Mouse (Mus musculus) kidney, postnatal 10 days (tissue): ENCODE measurements at regions not wholly inside any gene's neighbourhood (a gene's known extent, or its start where the extent isn't known, plus 50 kb on each side); places are given as distances from the start of the nearest gene placed in this dataset.

ENCODE experiments used
- DNase-seq: peaks from one replicate; pipeline ENCODE4 v3.0.0; 2021; ENCODE audit warnings: mixed read lengths

DNA sequence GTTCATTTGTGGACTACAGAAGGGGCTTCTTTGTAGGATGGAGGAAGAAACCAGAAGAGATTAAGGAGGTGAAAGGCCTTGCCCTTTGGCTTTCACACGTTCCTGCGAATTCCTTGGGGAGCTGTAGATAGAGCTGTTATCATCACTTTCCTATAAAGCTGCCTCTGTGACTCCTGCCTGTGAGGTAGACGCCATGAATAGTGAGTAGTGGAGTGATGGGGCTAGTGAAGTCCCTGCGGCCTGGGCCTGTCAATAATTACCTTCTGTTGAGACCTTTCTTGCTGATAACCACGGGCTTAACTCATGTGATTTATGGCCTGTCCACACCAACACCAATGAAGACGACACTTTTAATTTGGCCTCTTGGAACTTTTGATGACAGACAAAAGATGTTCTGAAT lies 146.0 kb upstream of the Ednra start:
- no peak for DNase-seq

DNA sequence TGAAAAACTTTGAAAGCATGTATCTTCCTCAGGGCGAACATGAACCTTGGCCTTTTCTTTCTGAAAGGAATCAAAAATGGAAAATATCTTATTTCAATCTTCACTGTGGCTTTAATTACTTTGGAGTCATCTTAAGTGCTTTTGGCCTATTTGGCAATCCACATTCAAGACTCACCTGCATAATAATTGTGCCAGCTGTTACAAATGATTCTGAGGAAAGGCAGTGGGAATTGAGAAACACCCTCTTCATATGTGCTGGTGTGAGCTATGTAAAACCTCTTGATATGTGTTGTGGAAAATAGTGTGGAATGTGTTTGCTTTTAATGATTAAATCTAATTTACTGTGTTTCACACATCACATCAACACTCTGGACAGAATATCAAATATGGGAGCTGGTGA lies 148.5 kb upstream of the Ednra start:
- DNase-seq = no peak

DNA sequence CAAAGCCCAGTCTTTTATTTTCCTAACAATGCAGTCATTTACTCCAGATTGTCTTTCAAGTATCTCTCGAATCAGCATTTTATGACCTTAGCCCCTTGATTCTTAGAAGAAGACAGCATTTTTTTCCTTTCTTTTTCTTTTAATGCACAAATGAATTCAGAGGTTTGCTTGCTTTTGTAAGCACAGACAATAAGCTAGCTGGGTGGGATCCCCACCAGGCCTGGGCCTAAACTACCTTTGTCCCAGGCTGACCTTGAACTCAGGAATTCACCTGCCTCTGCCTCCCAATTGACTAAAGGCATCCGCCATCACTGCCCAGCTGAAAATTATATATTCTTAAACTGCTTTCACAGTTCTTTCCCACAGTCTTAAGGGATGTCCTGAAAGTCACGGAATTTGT lies 195.5 kb upstream of the Ednra start:
- no peak for DNase-seq

DNA sequence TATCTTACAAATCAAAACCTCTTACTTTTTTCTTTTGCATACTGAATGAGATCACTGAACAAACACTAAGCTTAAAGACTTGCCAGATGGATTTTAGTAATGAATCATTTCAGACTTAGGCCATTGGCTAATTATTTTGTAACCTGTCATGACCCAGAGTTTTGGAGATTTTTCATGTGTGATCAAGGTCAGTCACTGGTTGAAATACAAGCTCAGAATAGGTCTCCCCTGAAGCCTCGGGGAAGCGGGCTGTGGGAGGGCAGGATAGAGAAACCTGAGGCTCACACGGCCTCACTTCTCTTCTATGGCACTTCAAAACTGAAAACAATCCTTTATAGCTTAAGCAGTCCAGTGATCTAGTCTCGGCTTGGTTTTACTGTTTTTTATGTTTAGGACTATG lies 197.6 kb upstream of the Ednra start:
- no peak for DNase-seq

DNA sequence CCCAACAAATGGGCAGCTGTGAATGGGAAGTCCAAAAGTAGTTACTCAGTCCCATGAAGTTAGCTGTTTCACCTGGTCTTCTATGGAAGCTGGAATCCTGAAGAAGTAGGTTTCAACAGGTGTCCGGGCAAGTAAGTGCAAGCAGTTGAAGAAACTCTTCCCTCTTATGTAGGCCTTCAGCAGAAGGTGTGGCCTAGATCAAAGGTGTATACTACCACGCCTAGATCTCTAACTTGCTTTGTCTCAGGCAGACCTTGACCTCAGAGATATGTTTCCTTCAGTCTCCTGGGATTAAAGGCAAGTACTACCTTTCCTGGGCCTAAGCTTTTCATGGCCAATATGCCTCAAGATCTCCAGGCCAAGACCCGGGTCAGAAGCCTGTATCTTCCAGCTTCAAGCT lies 223.4 kb upstream of the Ednra start:
- DNase-seq = no peak

DNA sequence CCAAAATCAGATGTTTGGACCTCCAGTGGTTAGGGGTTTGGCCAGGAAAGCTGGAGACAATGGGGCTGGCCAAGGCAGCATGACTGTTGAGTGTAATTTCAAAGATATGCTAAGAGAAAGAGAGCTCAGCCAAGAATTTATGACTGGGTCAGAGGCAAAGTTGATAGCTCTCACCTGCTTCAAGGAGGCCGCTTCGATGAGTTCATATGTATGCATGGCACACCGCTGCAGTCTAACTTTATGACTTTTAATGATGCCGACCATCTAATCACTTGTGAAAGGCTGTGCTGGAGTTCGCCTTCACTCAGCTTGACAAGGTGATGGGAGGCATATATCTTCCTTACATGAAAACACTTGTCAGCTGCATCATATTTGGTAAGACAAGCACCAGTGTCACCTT lies 225.4 kb upstream of the Ednra start:
- DNase-seq = no peak

DNA sequence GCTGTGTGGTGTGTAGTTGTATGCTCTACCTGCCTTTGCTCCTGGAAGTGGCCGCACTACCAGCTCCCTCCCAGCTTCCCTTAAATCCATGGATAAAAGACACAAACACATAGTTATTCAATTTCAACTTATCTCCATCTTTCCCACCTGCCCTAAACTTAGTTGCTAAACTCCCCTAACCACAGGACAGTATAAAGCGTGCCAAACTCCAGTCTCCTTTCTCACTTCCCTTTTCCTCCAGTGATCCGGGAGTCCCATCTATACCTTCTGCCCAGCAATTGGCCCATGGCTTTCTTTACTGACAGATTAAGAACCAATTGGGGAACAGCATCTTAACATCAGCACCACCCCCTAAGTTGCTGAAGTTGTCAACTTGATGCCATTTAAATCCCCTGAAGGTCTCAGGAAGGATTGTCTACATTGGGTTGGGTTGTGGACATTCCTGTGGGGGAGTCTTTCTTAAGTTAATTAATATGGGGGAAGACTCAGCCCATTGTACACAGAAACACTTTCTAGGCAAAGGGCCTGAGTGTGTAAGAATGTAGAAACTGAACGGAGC lies 234.6 kb upstream of the Ednra start:
- DNase-seq = no peak

DNA sequence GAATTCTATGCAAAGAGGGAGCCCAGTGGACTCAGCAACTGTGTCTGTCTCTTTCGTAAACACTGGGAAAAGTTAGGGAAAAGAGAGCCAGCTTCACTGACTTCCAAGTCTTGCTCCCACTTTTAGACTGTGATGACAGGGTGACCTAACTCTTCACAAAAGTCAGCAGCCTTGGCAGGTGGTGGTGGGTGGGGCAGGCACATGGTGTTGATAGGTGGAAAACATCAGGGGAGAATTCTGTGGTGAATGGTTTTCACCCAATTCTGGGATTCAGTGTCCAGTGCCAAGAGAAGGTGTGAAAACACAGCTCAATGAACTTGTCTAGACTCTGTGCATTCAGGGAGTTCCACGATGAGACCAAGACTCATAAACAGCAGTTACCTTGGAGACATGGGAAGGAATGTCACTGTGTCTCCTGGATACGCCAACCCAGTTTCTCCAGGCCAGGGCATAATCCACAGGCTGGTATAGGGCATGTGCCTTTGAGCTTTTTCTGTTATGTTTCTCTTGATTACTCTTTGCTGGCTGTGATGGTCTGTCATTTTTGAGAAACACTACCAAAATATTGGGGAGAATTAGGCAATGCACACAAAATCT lies 238.9 kb upstream of the Ednra start:
- no peak for DNase-seq

DNA sequence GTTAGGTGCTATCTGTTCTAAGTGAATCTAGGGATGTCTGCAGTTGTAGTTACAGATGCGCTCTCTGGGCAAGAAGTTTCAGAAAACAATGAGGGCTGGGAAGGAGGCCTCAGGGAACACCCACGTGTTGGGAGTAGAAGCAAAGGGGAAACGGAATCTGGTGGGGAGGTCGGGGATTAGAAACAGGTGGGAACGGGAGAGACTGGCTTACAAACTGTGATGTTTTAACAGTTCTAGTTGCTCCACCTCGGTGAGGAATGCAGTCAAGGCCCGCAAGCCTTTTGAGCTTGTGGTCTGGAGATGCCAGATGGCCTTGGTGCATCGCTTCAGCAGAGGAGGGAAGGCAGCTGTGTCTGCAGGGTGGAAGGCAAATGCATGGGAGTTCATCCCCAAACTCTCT lies 242.7 kb upstream of the Ttc29 start:
- peak; percentile 12 for DNase-seq

DNA sequence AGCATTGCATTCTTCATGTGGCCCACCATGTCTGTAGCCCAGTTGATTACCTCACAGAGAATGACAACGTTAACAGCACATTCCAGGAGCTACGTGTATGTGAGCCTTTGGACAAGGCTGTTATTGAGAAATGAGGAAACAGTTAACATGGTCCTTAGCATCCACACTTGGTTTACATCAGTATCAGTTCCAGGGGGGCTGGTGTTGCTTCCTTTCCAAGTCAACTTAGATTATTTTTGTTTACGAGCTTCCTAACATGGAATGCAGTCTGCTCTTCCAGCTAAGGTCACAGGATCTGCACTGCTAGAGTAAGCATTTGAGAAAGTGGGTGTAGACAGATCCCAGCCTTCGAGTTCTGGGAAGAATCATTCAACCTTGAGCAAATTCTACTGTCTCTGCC lies 239.4 kb upstream of the Ttc29 start:
- DNase-seq = peak; percentile 19

DNA sequence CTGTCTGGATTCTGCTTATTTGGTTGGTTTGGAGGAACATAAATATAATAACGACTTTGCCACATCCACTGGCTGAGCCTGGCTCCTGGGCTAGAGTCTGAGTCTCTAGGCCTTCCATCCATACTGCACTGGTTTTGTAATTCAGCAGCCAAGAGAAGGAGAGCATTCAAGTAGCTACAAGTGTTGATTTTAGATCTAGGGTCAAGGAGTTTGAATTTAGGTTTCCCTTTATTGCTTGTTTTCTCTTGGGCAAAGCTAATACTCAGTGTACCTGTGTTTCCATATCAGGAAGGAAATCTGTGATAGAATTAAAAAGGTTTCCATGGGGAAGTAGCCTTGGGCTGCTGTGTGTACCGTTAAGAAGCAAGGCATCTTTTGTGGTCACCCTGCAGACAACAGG lies 234.0 kb upstream of the Ttc29 start:
- DNase-seq = no peak

DNA sequence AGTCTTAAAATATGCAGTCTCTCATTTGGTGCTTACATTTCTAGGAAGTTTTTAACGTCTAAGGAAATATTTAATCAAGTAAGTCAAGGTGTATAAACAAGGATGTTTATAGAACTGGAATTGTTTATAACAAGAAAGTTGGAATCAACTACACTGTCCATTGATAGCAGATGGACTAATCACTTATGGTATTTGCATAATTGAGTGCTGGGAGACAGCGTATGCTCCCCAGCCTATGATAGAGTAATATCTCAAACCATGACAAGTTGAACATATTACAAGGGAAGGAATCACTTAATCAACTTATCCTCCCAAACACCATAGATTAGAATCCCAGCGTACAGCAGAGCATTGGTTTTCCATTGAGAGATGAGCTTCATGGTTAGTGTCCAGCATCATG lies 232.4 kb upstream of the Ttc29 start:
- DNase-seq = no peak

DNA sequence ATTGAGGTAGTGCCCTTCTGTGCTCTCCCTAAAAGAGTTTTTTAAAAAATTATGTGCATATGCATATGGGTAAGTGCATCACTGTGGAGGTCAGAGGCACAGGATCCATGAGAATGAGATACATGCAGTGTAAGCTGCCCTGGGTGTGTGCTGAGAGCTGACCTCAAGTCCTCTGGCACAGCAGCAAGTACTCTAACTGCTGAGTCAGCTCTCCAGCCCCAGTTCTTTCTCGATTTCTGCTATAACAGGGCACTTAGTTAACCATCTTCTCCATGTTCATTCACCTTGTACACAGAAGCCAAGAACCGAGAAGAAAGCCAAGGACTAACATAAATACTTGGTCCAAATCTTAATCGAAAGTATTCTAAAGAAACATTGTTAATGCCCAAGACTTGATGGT lies 231.1 kb upstream of the Ttc29 start:
- DNase-seq = no peak

DNA sequence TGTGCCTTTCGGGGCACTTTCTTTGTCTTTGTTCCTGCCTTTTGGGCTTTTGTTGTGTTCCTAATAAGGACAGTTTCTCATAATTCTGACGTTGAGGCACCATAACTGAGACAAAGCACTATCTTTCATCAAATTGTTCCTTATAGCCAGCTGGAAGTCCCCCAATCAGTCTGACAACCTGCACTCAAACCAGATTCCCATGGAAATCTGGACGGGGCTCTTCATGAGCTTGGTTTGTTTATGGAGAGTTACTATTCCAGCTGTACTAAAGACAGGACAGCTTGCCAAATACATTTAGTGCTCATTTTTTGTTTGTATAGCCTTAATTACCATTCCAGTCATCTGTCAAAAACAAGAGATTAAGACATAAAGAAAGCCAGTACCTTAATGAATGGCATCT lies 229.6 kb upstream of the Ttc29 start:
- DNase-seq = no peak

DNA sequence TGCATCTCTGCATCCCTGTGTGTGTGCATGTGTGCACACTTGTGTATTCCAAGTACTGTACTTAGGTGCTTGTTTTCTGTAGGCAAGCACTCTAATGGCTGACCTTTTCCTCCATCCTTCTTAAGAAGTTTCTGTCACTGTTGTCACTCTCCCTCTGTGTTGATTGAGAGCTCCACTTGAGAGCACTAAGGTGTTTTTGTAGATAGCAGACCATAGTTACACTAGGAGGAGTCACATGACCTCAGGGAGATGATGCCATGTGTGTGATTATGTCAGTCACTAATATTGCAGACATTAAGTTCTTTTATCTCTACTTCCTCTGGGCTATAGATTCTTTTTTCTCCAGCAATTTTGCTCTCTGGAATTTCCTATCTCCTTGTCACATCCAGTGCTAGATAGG lies 225.9 kb upstream of the Ttc29 start:
- no peak for DNase-seq

DNA sequence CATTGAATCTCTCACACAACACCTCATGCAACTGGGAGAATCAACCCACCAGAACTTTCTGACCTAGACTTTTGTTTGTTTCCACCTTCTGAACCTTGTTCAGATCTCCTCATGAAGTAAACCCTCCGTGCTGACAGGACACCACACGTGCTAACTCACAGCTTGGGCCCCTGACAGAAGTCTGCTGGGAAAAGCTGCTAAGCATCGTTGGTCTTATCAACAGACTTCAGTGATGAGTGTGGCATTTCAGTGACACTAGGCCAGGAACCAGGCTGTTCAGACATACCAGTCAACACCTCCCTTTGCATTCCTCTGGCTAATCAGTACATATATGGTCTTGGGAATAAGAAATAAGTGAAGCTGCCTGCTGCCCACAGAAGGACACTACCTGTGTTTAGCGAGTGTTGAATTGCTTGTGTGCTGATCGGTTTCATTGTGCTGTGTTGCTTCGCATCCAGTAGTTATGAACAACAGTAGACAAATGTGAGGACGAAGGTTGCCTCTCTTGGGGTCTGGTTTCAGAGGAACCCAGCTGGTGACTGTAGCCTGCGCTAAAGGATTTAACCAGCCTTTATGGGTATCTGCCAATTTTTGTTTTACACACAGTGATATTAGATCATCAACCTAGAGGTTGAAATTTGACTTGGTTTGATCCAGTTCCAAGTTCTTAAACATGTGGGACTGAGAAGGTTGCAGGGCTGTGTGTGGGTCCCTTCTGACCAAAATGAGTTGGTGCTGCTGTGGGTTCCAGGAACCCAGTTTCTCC lies 224.6 kb upstream of the Ttc29 start:
- DNase-seq = no peak

DNA sequence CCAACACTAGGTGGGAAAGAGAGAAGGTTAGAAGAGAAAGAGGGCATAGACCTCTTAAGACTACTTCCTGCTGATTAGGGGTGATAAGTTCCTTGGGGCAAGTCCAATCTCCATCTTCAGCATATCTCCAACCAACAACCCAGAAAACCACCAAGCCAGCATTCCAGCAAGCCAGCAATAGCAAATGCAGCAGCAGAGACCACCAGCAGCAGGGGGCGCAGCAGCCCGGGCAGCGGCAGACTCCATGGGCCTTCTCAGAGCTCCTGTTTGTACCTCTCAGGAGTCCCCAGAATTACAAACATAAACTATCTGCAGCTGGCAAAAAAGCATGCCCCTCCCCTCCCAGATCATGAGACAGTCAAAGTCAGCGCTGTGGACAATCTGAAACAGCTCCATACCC lies 222.0 kb upstream of the Ttc29 start:
- no peak for DNase-seq

DNA sequence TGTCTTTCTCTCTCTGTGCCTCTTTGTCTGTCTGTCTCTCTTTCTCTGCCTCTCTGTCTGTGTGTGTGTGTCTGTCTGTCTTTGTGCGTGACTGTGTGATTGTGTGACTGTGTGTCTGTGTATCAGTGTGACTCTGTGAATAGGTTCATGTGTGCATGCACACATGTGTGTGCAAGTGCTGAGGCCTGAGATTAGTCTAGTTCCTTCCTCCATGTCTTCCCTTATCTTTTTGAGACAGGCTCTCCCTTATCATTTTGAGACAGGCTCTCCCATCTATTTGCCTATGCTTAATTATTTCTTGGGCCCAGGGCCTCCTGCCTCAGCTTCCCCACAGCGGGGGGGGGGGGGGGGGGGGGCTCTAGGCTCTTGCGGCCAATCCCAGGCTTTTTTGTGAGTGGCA lies 212.8 kb upstream of the Ttc29 start:
- DNase-seq = no peak

DNA sequence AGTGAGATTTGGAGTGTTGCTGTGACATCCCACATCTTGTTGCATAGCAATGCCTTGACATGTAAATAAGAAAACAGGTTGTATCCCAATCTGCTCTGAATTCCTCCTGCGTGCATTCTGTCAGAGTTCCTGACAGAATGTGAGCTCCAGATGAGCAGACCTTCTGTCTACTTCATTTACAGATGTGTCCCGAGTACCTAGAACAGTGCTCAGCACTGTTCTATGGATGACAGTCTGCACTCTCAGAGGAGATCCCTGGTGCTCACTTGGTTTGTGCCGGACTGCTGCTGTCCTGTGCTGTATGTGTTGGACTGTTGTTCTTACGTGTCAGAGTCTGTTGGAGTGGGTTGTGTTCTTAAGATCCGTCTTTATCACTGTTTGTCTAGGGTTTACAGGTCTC lies 211.4 kb upstream of the Ttc29 start:
- DNase-seq = no peak

DNA sequence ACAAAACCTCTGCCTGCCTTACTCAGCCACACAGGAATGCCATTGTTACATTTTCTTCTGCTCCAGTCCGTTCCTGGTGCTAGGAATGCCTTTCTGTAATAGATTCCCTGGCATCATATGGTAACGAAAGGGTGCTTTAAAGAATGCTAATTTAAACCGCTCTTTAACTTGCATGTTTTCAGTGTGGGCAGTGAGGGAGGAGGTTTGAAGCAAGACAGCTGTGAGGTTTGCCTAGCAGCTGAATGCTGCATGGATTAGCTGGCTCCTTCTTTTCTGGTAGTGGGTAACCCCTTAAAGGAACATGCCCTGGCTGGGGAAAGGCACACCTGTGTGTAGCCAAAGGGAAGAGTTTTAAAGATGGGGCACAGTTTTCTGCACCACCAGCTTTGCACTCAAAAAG lies 211.0 kb upstream of the Ttc29 start:
- DNase-seq = no peak

DNA sequence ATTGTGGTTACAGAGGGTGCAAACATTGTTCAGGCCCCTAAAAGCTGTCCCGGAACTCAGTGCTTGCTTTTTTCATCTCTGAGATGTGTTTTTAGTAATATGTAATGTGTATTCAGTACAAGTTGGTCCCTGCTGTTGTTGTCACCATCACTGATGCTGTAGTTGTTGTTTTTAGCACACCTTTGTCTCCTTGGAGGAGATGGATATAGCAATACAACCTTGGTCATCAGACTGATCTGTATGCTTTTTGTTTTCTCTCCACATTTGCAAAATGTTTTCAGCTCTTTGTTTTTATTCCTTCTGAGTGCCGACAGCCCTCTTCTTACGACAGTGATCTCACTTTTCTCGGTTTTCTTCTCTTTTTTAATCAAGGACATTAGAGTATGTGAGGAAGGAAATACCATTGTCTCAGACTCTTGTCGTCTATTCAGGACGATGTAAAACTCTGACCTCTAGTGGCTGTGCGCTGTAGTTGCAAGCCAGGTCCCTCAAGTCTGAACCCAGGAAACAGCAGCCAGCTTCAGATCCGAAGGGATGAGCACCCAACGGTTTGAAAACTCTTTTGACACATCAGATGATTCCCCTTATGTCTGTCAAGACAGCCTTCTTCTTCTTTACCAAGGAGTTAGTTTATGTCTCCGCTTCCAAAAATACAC lies 209.1 kb upstream of the Ttc29 start:
- DNase-seq = peak; percentile 82

DNA sequence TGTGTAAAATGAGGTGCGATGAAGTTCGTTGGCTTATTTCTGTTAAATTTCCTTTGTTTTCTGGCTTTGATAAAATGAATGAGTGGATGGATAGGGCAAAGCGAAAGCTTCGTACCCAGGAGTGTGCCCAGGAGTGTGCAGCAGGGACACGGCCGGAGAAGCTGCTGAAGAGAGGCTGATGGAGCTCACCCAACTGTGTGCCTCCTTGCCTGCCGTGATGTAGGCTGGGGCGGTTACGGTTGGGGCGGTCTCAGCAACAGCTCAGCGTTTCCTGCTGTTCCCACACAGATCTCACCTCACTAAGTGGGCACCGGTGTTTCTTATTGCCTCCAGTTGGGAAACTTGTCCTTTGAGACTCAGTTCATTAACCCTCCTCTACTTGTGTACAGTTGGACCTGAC lies 208.2 kb upstream of the Ttc29 start:
- DNase-seq = no peak

DNA sequence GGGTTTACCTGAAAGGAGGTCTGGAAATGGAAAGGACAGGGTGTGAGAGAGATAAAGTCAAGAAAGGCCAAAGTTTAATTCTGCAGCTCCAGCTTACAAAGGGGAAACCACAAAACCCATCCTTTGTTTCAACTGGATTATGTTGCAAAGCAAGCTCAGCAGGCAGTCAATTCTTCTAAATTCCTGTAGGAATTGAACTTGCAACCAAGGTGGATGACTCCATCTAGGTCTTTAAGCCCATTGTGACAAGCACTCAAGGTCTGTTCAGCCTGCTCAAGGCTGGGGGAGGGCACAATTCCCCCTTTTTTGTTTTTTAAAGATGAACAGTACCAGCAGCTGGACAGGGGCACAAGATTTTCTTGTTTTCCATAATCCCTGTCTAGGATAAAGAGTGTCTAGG lies 200.0 kb upstream of the Ttc29 start:
- no peak for DNase-seq
